Mouse (Mus musculus): ENCODE measurements at regions not wholly inside any gene's neighbourhood (a gene's known extent, or its start where the extent isn't known, plus 50 kb on each side); places are given as distances from the start of the nearest gene placed in this dataset.

GRCm38 (mm10) chr4:100037868-100038267 lies 57.7 kb upstream of the Ror1 start:
- peak in 1 of 2 experiments; percentile 4 for DNase-seq

- DNase-seq = peak in 1 of 2 experiments; percentile 3
Observed at GRCm38 (mm10) chr4:100039741-100040140, 55.9 kb upstream of the Ror1 start.

- DNase-seq = peak in 1 of 2 experiments; percentile 18
Observed at GRCm38 (mm10) chr4:100041982-100042381, 53.6 kb upstream of the Ror1 start.

GRCm38 (mm10) chr4:100045164-100045906 lies 50.3 kb upstream of the Ror1 start:
- peak; percentile 34 to 61 for DNase-seq
